Mouse (Mus musculus) CH12.LX (cell line): ENCODE measurements around the gene Adcy7. TPM values are rescaled to one million over a fixed set of nuclear protein-coding genes. Genes with fewer than 3 reads are reported as not detected.

ENCODE experiments used
- DNase-seq: peaks from one replicate; pipeline ENCODE4 v3.0.0-alpha.2; 2013; ENCODE audit errors: extremely low read depth
- H3K27ac ChIP-seq: 2 replicates; pipeline ENCODE4 v1.5.1; 2012; ENCODE audit warnings: low read depth, mild to moderate bottlenecking, control low read depth, moderate library complexity; ENCODE audit not compliant: insufficient read depth
- H3K27me3 ChIP-seq: replicated peaks from 2 replicates; pipeline ENCODE3; 2012; ENCODE audit warnings: inconsistent platforms
- H3K36me3 ChIP-seq, 2 experiments: replicated peaks in 1 of 2; 2 replicates each; pipeline versions ENCODE3 to v1.6.1; 2012; ENCODE audit warnings: inconsistent platforms in 1 of 2, low read length in 1 of 2, mild to moderate bottlenecking in 1 of 2, mixed read lengths in 1 of 2, moderate library complexity in 1 of 2; ENCODE audit not compliant: control insufficient read depth in 1 of 2, insufficient read depth in 1 of 2
- H3K4me1 ChIP-seq, 2 experiments: 2 replicates each; pipeline ENCODE4 v1.6.1; 2012; ENCODE audit warnings: inconsistent platforms in 1 of 2, moderate library complexity in 1 of 2; ENCODE audit not compliant: insufficient read depth in 2 of 2, control insufficient read depth in 1 of 2
- H3K4me2 ChIP-seq: 2 replicates; pipeline ENCODE4 v1.6.1; 2012; ENCODE audit warnings: low read depth, mild to moderate bottlenecking, control low read depth; ENCODE audit not compliant: poor library complexity, insufficient read depth, severe bottlenecking
- H3K4me3 ChIP-seq, 3 experiments: fragments of 150-350 bp in 1 of 3; sonication (generic) in 1 of 3; replicated peaks in 1 of 3; 2 replicates each; pipeline versions ENCODE3 to v1.5.1; 2011 to 2012; ENCODE audit warnings: low read depth in 2 of 3, low read length in 2 of 3, mild to moderate bottlenecking in 2 of 3, moderate library complexity in 2 of 3, control low read depth in 1 of 3, improper control_type of control experiment in 1 of 3, inconsistent platforms in 1 of 3, mixed read lengths in 1 of 3; ENCODE audit not compliant: poor library complexity in 1 of 3
- H3K79me2 ChIP-seq: replicated peaks from 2 replicates; pipeline ENCODE4 v1.6.1; 2012; ENCODE audit warnings: mild to moderate bottlenecking, moderate library complexity; ENCODE audit not compliant: control insufficient read depth, poor library complexity, insufficient read depth, severe bottlenecking; ENCODE audit errors: extremely low read depth
- H3K9ac ChIP-seq: 2 replicates; pipeline ENCODE4 v1.6.1; 2012; ENCODE audit warnings: low read depth, mild to moderate bottlenecking, control low read depth, moderate library complexity; ENCODE audit not compliant: insufficient read depth
- H3K9me3 ChIP-seq: replicated peaks from 2 replicates; pipeline ENCODE3; 2012; ENCODE audit warnings: low read length, inconsistent platforms, mixed read lengths
- CHD2 ChIP-seq: IDR thresholded peaks from 2 replicates; pipeline ENCODE4 v1.6.1; 2011; ENCODE audit warnings: low read length, improper control_type of control experiment
- CTCF ChIP-seq, 2 experiments: IDR thresholded peaks in 1 of 2; conservative IDR thresholded peaks in 1 of 2; 2 replicates each; pipeline ENCODE4 v1.5.1; 2011 to 2012; ENCODE audit warnings: low read depth in 2 of 2, low read length in 2 of 2, improper control_type of control experiment in 1 of 2, inconsistent platforms in 1 of 2, mild to moderate bottlenecking in 1 of 2, moderate library complexity in 1 of 2
- GABPA ChIP-seq: IDR thresholded peaks from 2 replicates; pipeline ENCODE4 v1.6.1; 2012; ENCODE audit warnings: low read depth, low read length, improper control_type of control experiment, inconsistent platforms; ENCODE audit not compliant: insufficient replicate concordance
- HCFC1 ChIP-seq: IDR thresholded peaks from 2 replicates; pipeline ENCODE4 v1.6.1; 2012; ENCODE audit warnings: low read depth, mild to moderate bottlenecking, inconsistent platforms, low read length, improper control_type of control experiment
- JUND ChIP-seq: conservative IDR thresholded peaks from 2 replicates; pipeline ENCODE4 v1.6.1; 2011; ENCODE audit warnings: low read depth, low read length, improper control_type of control experiment
- MAZ ChIP-seq: IDR thresholded peaks from 2 replicates; pipeline ENCODE4 v1.6.1; 2012; ENCODE audit warnings: low read depth, mild to moderate bottlenecking, inconsistent platforms, low read length, improper control_type of control experiment, moderate library complexity
- NELFE ChIP-seq: IDR thresholded peaks from 2 replicates; pipeline ENCODE4 v1.6.1; 2011; ENCODE audit warnings: low read depth, low read length, improper control_type of control experiment
- SMC3 ChIP-seq: IDR thresholded peaks from 2 replicates; pipeline ENCODE4 v1.6.1; 2011; ENCODE audit warnings: low read depth, low read length, improper control_type of control experiment
- TCF12 ChIP-seq: IDR thresholded peaks from 2 replicates; pipeline ENCODE4 v1.6.1; 2014; ENCODE audit warnings: low read depth, mild to moderate bottlenecking, inconsistent platforms, low read length, improper control_type of control experiment
- ZKSCAN1 ChIP-seq: IDR thresholded peaks from 2 replicates; pipeline ENCODE4 v1.6.1; 2012; ENCODE audit warnings: low read depth, inconsistent platforms, low read length, improper control_type of control experiment, borderline replicate concordance
- dilution Hi-C: fragments of 300-500 bp; cut with MboI; formaldehyde crosslinking; loops from 2 replicates; pipeline ENCODE4 v1.14.3; 2020; ENCODE audit warnings: low sequenced_read_pairs; ENCODE audit not compliant: extremely low pct_unique_long_range_greater_than_20kb, extremely low pct_ligation_motif_present
- in situ Hi-C: fragments of 300-500 bp; cut with MboI; formaldehyde crosslinking; loops from 3 replicates; pipeline ENCODE4 v1.14.3; 2019; ENCODE audit warnings: low sequenced_read_pairs, low pct_ligation_motif_present, low pct_unique_long_range_greater_than_20kb, mixed read lengths
- polyA plus RNA-seq: library from polyadenylated mRNA; unstranded; fragments of >175 nt; gene quantifications from 2 replicates; pipeline ENCODE4 v1.2.1, GENCODE M21; 2012; ENCODE audit warnings: low read depth; ENCODE audit not compliant: insufficient read length
- total RNA-seq, 2 experiments: library from RNA; depleted of rRNA; stranded (reverse); fragments of 300-350 nt in 1 of 2; fragments of >200 nt in 1 of 2; gene quantifications; 2 replicates each; pipeline ENCODE4 v1.2.3; 2012 to 2014

Adcy7 gene
- total and polyA plus RNA-seq, 3 experiments = 25.7 to 28.5 (median 27.0) TPM

GRCm38 (mm10) chr8:88283243-88284115 lies 11.3 kb downstream of the Adcy7 start:
- dilution Hi-C loops (no loop called here), in situ Hi-C loops (no loop called here)
- Histone ChIP-seq H3K27me3 (no peaks in the 10 kb centered on the region), H3K9ac (no peak overlapping the region), H3K9me3 (no peaks in the 10 kb centered on the region), H3K4me2 (no peak overlapping the region), H3K4me1 (peaks cover 14 to 54% of the 10 kb centered on the region in 2 experiments), H3K36me3 (no peaks in the 10 kb centered on the region), H3K4me3 (no peak overlapping the region), H3K27ac (no peak overlapping the region), H3K79me2 (no peaks in the 10 kb centered on the region)
- no peak for TF ChIP-seq MAZ
- no peak for DNase-seq

- no peaks in the 10 kb centered on the region for H3K9me3 ChIP-seq
- H3K9ac ChIP-seq = no peak overlapping the region
- TF ChIP-seq GABPA (no peak), JUND (no peak), ZKSCAN1 (no peak), NELFE (no peak), TCF12 (no peak), MAZ (no peak)
- H3K79me2 ChIP-seq = no peaks in the 10 kb centered on the region
- no peak for DNase-seq
- H3K36me3 ChIP-seq = no peaks in the 10 kb centered on the region
- dilution Hi-C loops = no loop called here
- peaks cover 14 to 53% of the 10 kb centered on the region in 2 experiments for H3K4me1 ChIP-seq
- no peaks in the 10 kb centered on the region for H3K27me3 ChIP-seq
- no peak overlapping the region for H3K4me3 ChIP-seq
- H3K4me2 ChIP-seq = no peak overlapping the region
- in situ Hi-C loops = no loop called here
- H3K27ac ChIP-seq = no peak overlapping the region
These were observed 12.5 kb downstream of the Adcy7 start for GRCm38 (mm10) chr8:88284738-88285137.

- Histone ChIP-seq H3K4me1 (peaks cover 18 to 62% of the 10 kb centered on the region in 2 experiments), H3K4me3 (no peak overlapping the region), H3K4me2 (no peak overlapping the region), H3K36me3 (no peaks in the 10 kb centered on the region), H3K79me2 (no peaks in the 10 kb centered on the region), H3K9ac (no peak overlapping the region), H3K9me3 (no peaks in the 10 kb centered on the region), H3K27me3 (no peaks in the 10 kb centered on the region)
- no peak for DNase-seq
- in situ Hi-C loops = no loop called here
- dilution Hi-C loops = no loop called here
- TF ChIP-seq MAZ (0 out of 2 replicates have a peak, but pooled peaks have one; percentile 60), HCFC1 (no peak), SMC3 (peak; percentile 46), CTCF (conservative IDR thresholded peaks at IDR 0.05 in 1 of 2, IDR thresholded peaks at IDR 0.05 in 1 of 2; ENCODE audit: low read depth in 2 of 2, low read length in 2 of 2) (peak in 1 of 2 experiments; percentile 55; a peak in 2 of 4 replicates), CHD2 (peak; percentile 16; the same call in 1 of the 2 replicates)
- TF ChIP-seq, all 38 proteins: peak for 4
- no peak overlapping the region for H3K27ac ChIP-seq
These were observed 13.5 kb downstream of the Adcy7 start for GRCm38 (mm10) chr8:88285469-88286356.
